Mouse (Mus musculus) midbrain, embryonic 13.5 days (tissue): Measurements from ENCODE around the gene 6030445D17Rik. TPM values are rescaled to one million over a fixed set of nuclear protein-coding genes. Genes with fewer than 3 reads are reported as not detected.

Experiments
- ATAC-seq: fragments of 200-750 bp; cut with Nextera tagmentation; 2 replicates; pipeline ENCODE4 v1.8.0; 2017; ENCODE audit warnings: mild to moderate bottlenecking, moderate TSS enrichment, moderate library complexity
- H3K27ac ChIP-seq: fragments of 300-500 bp; sonication (generic); 2 replicates; pipeline ENCODE4 v1.5.1; 2015; ENCODE audit warnings: inconsistent platforms, mild to moderate bottlenecking, moderate library complexity
- H3K27me3 ChIP-seq: fragments of 300-500 bp; sonication (generic); 2 replicates; pipeline ENCODE4 v1.6.1; 2015; ENCODE audit warnings: mild to moderate bottlenecking, inconsistent platforms
- H3K36me3 ChIP-seq: fragments of 300-500 bp; sonication (generic); 2 replicates; pipeline ENCODE4 v1.6.1; 2015; ENCODE audit warnings: mild to moderate bottlenecking, inconsistent platforms
- H3K4me1 ChIP-seq: fragments of 300-500 bp; sonication (generic); replicated peaks from 2 replicates; pipeline ENCODE4 v1.6.1; 2015; ENCODE audit warnings: inconsistent platforms
- H3K4me2 ChIP-seq: fragments of 300-500 bp; sonication (generic); replicated peaks from 2 replicates; pipeline ENCODE4 v1.6.1; 2015; ENCODE audit warnings: moderate library complexity, mild to moderate bottlenecking, inconsistent platforms
- H3K4me3 ChIP-seq: fragments of 300-500 bp; sonication (generic); replicated peaks from 2 replicates; pipeline ENCODE4 v1.5.1; 2015; ENCODE audit warnings: mild to moderate bottlenecking, inconsistent platforms
- H3K9ac ChIP-seq: fragments of 300-500 bp; sonication (generic); replicated peaks from 2 replicates; pipeline ENCODE4 v1.6.1; 2015; ENCODE audit warnings: mild to moderate bottlenecking, inconsistent platforms
- H3K9me3 ChIP-seq: fragments of 300-500 bp; sonication (generic); 2 replicates; pipeline ENCODE4 v1.6.1; 2016; ENCODE audit warnings: mild to moderate bottlenecking, inconsistent platforms
- WGBS: fragments of 180-500 bp; shearing (Covaris S2); methylation state at CpG from one replicate; pipeline ENCODE4 v1.1.7; 2015; 5-methylcytosine and 5-hydroxymethylcytosine counted together
- polyA plus RNA-seq: library from polyadenylated mRNA; unstranded; fragments of >200 nt; fragmentation: Nextera tagmentation; extraction: Ambion mirVana; gene quantifications from 2 replicates; pipeline ENCODE4 v1.2.1, GENCODE M21; 2015

Gene 6030445D17Rik
- polyA plus RNA-seq, 1 experiment from 2014 or later: 0.12 TPM

DNA sequence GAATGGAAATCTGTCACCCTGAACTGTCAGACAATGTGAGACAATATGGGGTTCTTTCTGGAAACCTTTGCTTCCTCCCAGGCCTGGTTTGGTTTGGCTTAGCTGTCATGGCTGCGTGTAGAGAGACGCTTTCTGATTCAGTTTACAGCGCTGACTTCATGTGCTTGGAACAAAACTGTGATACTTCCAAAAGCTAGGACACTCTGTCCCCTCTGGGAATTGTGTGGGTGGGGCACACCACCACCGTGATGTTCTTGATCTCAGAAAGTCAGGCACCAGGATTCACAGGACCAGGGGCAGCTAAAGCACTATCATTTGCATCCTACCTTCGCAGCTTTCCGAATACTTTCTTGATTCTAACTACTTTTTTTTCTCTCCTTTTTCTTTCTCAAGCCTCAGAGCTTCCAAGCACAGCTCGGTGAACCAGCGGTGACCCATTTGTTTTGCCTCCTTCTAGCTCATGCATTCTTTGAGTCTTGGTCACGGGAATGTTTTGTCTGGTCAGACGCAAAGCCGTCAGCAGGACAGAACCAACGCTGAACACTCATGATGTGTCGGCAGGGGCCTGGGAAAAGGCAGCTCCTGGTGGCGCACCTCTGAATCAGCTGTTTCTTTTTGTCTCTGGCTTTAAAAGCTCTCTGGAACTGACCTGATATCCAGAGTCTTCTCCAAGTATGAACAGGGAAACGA lies 20.6 kb upstream of the 6030445D17Rik start:
- ATAC-seq: no peak
- no peak overlapping the region for H3K27ac ChIP-seq
- H3K4me3 ChIP-seq: no peak overlapping the region
- H3K9ac ChIP-seq: no peak overlapping the region
- no peak overlapping the region for H3K4me2 ChIP-seq
- no peaks in the 10 kb centered on the region for H3K36me3 ChIP-seq
- H3K27me3 ChIP-seq: no peaks in the 10 kb centered on the region
- H3K9me3 ChIP-seq: no peaks in the 10 kb centered on the region
- WGBS: 64% methylated on average over 15 of the region's 15 CpGs
- H3K4me1 ChIP-seq: peaks cover 4% of the 10 kb centered on the region

DNA sequence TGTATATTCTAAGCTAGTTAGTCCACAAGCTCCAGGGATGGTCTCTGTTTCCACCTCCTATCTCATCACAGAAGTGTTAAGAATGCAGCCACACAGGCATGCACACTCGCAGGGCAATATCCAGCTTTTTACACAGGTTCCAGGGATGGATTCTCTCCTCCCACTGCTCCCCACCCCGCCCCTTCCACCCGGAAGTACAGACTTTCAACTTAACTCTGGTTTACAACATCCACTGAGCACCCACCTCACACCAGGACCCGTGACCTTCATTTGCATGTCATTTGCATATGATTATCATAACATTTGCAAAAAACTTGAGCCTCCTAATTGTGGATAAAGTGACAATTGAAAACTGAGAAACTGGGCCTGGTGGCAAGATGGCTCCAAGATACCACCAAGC lies 17.5 kb upstream of the 6030445D17Rik start:
- Histone ChIP-seq H3K9me3 (no peaks in the 10 kb centered on the region), H3K9ac (no peak overlapping the region), H3K36me3 (no peaks in the 10 kb centered on the region), H3K4me3 (no peak overlapping the region), H3K27ac (no peak overlapping the region), H3K27me3 (no peaks in the 10 kb centered on the region), H3K4me1 (no peaks in the 10 kb centered on the region), H3K4me2 (no peak overlapping the region)
- ATAC-seq: no peak
- WGBS: 74% methylated on average over 4 of the region's 4 CpGs

DNA sequence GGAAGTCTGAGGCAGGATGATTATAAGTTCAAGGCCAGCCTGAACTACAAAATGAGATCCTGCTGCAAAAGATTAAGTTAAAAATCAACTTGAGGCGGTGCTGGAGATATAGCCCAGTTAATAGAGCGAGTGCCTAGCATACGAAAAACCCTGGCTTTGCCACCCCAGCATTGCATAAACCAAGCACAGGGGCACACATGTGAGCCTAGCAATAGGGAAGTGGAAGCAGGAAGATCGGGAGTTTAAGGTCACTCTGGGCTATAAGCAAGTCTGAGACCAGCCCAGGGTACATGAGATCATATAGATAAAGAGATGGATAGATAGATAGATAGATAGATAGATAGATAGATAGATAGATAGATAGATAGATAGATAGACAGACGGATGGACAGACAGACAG lies 12.3 kb upstream of the 6030445D17Rik start:
- H3K4me3 ChIP-seq: no peak overlapping the region
- H3K36me3 ChIP-seq: no peaks in the 10 kb centered on the region
- H3K9me3 ChIP-seq: no peaks in the 10 kb centered on the region
- peaks cover 6% of the 10 kb centered on the region for H3K4me1 ChIP-seq
- no peak overlapping the region for H3K9ac ChIP-seq
- no peak for ATAC-seq
- no peaks in the 10 kb centered on the region for H3K27me3 ChIP-seq
- WGBS: 94% methylated on average over 5 of the region's 5 CpGs
- H3K4me2 ChIP-seq: no peak overlapping the region
- H3K27ac ChIP-seq: no peak overlapping the region

DNA sequence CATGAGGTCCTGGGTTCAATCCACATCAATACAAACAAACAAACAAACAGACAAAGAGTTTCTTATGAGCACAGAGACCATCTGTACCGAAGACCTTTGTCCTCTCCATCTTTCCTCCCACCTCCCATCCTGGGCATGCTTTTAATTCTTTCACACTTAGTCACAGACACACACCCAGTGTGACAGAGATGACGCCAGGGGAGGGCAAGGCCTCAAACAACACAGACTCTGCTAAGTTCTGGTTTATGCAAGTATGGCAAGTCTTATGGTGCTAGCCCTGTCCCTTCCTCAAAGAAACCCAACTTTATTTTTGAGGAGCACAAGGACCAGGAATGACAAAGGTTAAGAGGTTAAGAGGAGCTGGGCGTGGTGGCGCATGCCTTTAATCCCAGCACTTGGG lies 11.8 kb upstream of the 6030445D17Rik start:
- no peak overlapping the region for H3K4me3 ChIP-seq
- no peaks in the 10 kb centered on the region for H3K36me3 ChIP-seq
- H3K27ac ChIP-seq: no peak overlapping the region
- H3K4me1 ChIP-seq: peaks cover 11% of the 10 kb centered on the region
- WGBS: 84% methylated on average over 4 of the region's 4 CpGs
- H3K9ac ChIP-seq: no peak overlapping the region
- no peak overlapping the region for H3K4me2 ChIP-seq
- H3K9me3 ChIP-seq: no peaks in the 10 kb centered on the region
- H3K27me3 ChIP-seq: no peaks in the 10 kb centered on the region
- no peak for ATAC-seq

DNA sequence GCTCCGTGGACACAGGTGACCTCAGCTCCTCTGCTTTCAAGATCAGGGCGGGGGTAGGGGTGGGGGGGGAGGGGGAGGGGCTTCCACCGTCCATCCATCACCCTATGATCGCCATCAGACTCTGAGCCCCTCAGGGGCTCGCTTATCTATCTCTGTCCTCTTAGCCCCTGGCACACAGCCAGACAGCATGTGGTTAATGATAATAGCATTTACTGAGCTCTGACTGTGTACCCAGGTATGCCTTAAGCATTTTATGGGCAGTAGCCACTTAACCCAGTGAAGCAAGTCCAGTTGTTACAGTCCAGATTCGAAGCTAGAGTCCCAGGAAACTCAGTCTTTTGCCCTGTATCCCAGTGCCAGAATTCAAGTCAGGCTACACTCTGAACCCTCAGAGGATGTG lies 10.5 kb upstream of the 6030445D17Rik start:
- no peaks in the 10 kb centered on the region for H3K36me3 ChIP-seq
- no peak overlapping the region for H3K27ac ChIP-seq
- ATAC-seq: no peak
- 36% methylated on average over 6 of the region's 6 CpGs for WGBS
- no peak overlapping the region for H3K4me2 ChIP-seq
- H3K27me3 ChIP-seq: no peaks in the 10 kb centered on the region; the same call in 1 of the 2 replicates
- H3K9ac ChIP-seq: no peak overlapping the region
- H3K4me1 ChIP-seq: peaks cover 11% of the 10 kb centered on the region
- H3K9me3 ChIP-seq: no peaks in the 10 kb centered on the region
- H3K4me3 ChIP-seq: no peak overlapping the region

DNA sequence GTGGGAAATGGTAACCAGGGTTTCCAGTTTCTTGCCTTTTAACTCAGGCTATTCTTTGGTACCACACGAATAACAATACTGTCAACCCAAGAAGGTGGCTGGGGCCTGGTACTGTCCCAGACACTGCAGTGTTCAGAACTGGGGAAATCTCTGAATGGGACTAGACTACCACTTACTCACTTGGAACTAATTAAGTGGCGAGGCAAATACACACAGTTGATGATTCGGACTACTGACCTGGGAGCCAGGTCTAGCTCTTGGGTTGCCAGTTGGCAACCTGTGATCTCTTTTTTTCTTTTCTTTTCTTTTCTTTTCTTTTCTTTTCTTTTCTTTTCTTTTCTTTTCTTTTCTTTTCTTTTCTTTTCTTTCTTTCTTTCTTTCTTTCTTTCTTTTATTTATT lies 9.8 kb upstream of the 6030445D17Rik start:
- no peaks in the 10 kb centered on the region for H3K36me3 ChIP-seq
- H3K27me3 ChIP-seq: no peaks in the 10 kb centered on the region; the same call in 1 of the 2 replicates
- no peaks in the 10 kb centered on the region for H3K9me3 ChIP-seq
- H3K4me1 ChIP-seq: peaks cover 11% of the 10 kb centered on the region
- H3K27ac ChIP-seq: no peak overlapping the region
- 80% methylated on average over 3 of the region's 3 CpGs for WGBS
- no peak for ATAC-seq
- no peak overlapping the region for H3K9ac ChIP-seq
- H3K4me3 ChIP-seq: no peak overlapping the region
- H3K4me2 ChIP-seq: no peak overlapping the region

DNA sequence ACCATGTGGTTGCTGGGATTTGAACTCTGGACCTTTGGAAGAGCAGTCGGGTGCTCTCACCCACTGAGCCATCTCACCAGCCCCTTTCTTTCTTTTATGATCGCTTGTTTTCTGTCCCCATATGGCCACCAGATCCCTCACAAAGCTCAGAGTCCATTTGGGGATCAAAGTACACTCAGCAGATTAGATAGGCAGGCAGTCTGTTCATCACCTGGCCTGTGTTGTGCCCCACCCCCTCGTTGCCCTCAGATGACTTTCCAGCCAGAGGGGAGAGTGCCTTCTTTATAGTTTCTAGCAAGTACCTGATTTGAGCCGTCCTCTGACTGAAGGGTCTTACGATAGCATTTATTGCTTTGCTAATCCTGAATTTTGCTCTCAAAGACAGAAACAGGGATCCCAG lies 9.3 kb upstream of the 6030445D17Rik start:
- no peaks in the 10 kb centered on the region for H3K9me3 ChIP-seq
- peaks cover 11% of the 10 kb centered on the region for H3K4me1 ChIP-seq
- H3K27me3 ChIP-seq: no peaks in the 10 kb centered on the region; the same call in 1 of the 2 replicates
- H3K4me3 ChIP-seq: no peak overlapping the region
- no peak overlapping the region for H3K4me2 ChIP-seq
- WGBS: 81% methylated on average over 5 of the region's 5 CpGs
- ATAC-seq: no peak
- H3K36me3 ChIP-seq: no peaks in the 10 kb centered on the region
- H3K27ac ChIP-seq: no peak overlapping the region
- H3K9ac ChIP-seq: no peak overlapping the region

DNA sequence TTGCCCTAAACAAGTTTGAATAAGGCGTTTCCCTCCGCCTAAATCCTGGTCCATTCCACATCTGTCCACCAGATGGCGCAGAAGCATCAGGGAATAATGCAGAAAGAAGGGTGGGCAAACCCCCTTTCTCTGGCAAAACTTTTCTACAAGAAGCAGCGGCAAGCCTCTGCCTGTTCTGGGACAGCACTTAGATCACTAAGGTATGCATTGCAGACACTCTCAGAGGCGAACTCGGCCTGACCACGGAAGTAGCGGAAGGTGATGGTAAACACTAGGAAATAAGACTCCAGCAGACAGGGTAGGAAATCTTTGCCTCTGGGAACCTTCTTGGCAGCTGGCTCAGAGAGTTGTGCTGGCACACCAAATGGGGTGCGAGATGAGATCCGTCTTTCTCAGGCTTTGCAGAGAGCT lies 7.2 kb upstream of the 6030445D17Rik start:
- 11% methylated on average over 10 of the region's 10 CpGs for WGBS
- Histone ChIP-seq H3K4me3 (no peak overlapping the region), H3K36me3 (no peaks in the 10 kb centered on the region)

DNA sequence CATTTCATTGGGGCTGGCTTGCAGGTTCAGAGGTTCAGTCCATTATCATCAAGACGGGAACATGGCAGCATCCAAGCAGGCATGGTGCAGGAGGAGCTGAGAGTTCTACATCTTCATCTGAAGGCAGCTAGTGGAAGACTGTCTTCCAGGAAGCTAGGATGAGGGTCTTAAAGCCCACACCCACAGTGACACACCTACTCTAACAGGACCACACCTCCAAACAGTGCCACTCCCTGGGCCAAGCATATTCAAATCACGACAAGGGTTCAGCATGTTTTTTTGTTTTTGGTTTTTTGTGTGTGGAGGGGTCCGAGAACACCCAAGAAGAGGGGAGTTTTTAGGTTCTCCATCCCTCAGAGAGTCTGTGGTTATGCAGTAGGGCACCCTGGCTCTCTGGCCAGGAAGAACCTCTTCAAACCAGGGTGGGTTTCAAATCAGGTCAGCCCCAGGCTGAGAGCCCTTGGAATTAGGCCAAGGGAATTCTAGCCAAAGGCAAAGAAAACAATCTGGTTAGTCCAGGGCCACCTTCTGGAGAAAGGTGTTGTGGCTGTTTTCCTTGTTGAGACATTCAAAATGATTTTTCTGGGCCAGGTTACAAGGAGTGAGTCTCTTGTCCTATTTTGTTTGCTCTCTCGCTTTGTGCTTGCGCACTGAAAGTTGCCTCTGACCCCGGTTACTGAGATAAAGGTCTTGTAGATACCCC lies 5.4 kb upstream of the 6030445D17Rik start:
- ATAC-seq: no peak
- peaks cover 13% of the 10 kb centered on the region for H3K4me1 ChIP-seq
- H3K4me3 ChIP-seq: no peak overlapping the region
- H3K9ac ChIP-seq: no peak overlapping the region
- H3K9me3 ChIP-seq: no peaks in the 10 kb centered on the region
- H3K27ac ChIP-seq: no peak overlapping the region
- peaks cover 19% of the 10 kb centered on the region for H3K27me3 ChIP-seq
- 92% methylated on average over 6 of the region's 6 CpGs for WGBS
- H3K36me3 ChIP-seq: no peaks in the 10 kb centered on the region
- H3K4me2 ChIP-seq: no peak overlapping the region

More for the DNA sequence above, 7.2 kb upstream of the 6030445D17Rik start:
- no peaks in the 10 kb centered on the region for H3K9me3 ChIP-seq
- H3K9ac ChIP-seq: no peak overlapping the region
- ATAC-seq: no peak; the same call in 1 of the 2 replicates
- no peak overlapping the region for H3K27ac ChIP-seq
- H3K27me3 ChIP-seq: peaks cover 7% of the 10 kb centered on the region
- peaks cover 11% of the 10 kb centered on the region for H3K4me1 ChIP-seq
- 0 out of 2 replicates have a peak overlapping the region, but pooled peaks have one; percentile 12 for H3K4me2 ChIP-seq

DNA sequence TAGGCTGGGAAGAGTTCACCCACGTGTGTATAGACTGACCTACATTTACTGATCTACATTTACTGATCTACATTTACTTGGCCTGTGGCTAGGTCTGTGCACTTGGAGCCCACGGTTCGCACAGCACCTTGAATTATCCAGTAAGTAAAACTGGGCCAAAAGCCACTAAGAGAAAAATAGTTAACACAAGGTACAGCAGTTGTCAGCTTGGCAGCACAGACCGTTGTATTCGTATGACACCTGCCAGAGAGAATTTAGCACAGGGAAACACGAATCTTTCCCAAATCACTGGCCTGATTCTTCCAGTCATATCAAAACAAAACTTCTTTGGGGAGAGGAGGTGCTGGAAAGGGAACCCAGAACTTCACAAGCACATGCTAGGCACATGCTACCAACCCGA lies 3.8 kb upstream of the 6030445D17Rik start:
- peaks cover 27% of the 10 kb centered on the region for H3K27me3 ChIP-seq
- H3K9ac ChIP-seq: no peak overlapping the region
- H3K9me3 ChIP-seq: no peaks in the 10 kb centered on the region
- peaks cover 24% of the 10 kb centered on the region for H3K4me1 ChIP-seq
- H3K36me3 ChIP-seq: no peaks in the 10 kb centered on the region
- H3K4me2 ChIP-seq: no peak overlapping the region
- ATAC-seq: no peak
- 87% methylated on average over 7 of the region's 7 CpGs for WGBS
- no peak overlapping the region for H3K27ac ChIP-seq
- no peak overlapping the region for H3K4me3 ChIP-seq

DNA sequence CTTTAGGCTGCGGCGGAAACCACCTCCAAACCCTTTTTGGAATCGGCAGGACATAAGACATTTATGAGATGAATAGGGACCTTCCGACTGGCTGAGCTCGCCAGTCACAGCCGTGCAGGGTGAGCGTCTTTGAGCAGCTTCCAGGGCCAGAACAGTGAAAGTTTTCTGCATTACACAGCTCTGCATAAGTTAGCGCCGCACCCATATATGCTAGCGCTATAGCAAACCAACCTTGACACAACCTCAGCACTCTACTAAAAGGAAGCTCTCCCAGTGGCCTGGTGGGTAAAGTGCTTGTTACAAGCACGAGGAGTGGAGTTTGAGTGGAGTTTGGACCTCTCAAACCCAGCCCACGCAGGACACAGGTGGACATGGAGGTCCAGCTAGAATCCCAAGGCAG lies 2.8 kb upstream of the 6030445D17Rik start:
- H3K4me2 ChIP-seq: no peak overlapping the region
- no peak overlapping the region for H3K9ac ChIP-seq
- H3K36me3 ChIP-seq: no peaks in the 10 kb centered on the region
- no peak for ATAC-seq
- H3K4me3 ChIP-seq: no peak overlapping the region
- H3K27me3 ChIP-seq: peaks cover 37% of the 10 kb centered on the region
- no peak overlapping the region for H3K27ac ChIP-seq
- no peaks in the 10 kb centered on the region for H3K9me3 ChIP-seq
- WGBS: 79% methylated on average over 12 of the region's 12 CpGs
- H3K4me1 ChIP-seq: peaks cover 28% of the 10 kb centered on the region

DNA sequence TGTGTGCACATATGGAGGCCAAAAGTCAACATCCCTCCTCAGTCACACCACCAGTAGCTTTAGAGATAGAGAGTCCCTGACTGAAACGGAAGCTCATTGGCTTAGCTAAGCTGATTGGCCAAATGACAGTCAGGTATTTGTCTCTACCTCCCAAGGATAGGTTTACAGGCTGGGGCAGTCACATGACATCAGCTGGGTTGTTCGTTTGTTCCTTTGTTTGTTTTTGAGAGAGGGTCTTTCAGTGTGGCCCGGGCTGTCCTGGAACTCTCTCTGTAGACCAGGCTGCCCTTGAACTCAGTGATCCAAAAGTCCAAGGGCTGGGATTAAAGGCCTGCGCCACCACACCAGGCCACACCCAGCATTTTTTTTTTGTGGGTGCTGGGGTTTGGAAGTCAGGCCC lies 844 bp upstream of the 6030445D17Rik start:
- ATAC-seq: no peak
- H3K4me1 ChIP-seq: peaks cover 23% of the 10 kb centered on the region
- no peak overlapping the region for H3K27ac ChIP-seq
- no peak overlapping the region for H3K9ac ChIP-seq
- H3K27me3 ChIP-seq: peaks cover 48% of the 10 kb centered on the region
- 35% methylated on average over 4 of the region's 4 CpGs for WGBS
- H3K9me3 ChIP-seq: no peaks in the 10 kb centered on the region
- H3K4me3 ChIP-seq: no peak overlapping the region
- H3K4me2 ChIP-seq: no peak overlapping the region
- H3K36me3 ChIP-seq: no peaks in the 10 kb centered on the region
